Mouse (Mus musculus): ENCODE measurements around the gene Hist1h1d.

DNA sequence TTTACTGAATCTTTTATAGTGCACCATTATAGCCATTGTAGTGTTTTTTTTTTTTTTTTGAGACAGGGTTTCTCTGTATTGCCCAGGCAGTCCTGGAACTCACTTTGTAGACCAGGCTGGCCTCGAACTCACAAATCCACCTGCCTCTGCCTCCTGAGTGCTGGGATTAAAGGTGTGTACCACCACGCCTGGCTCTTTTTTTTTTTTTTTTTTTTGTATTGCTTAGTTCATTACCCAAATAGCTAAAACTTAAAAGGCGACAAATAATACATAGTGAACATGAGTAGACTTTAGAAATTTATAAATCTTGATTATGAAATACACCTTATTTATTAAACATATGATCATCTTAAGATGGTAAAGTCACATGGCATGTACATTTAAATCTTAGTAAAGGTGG is 11.6 kb upstream of the Hist1h1d start:
- TF ChIP-seq CTCF (IDR thresholded peaks at IDR 0.05; ENCODE audit: low read depth, low read length) (no peak), GATA1 (IDR thresholded peaks at IDR 0.05; ENCODE audit: borderline replicate concordance, low read length) (no peak), TAL1 (conservative IDR thresholded peaks at IDR 0.05; ENCODE audit: low read depth, low read length) (no peak), GATA2 (IDR thresholded peaks at IDR 0.05; ENCODE audit: borderline replicate concordance, low read depth, low read length) (no peak), POLR2AphosphoS5 (IDR thresholded peaks at IDR 0.05; ENCODE audit: insufficient replicate concordance, low read depth, low read length) (no peak)

Data from G1E (cell line).